Mouse (Mus musculus) testis, adult 2 months (tissue): ENCODE measurements around the gene Tspan31. TPM values are rescaled to one million over a fixed set of nuclear protein-coding genes. Genes with fewer than 3 reads are reported as not detected.
"Not testable (repeated sequence)": the region's sequence is repeated elsewhere in the genome, so short reads cannot be mapped to it uniquely, and the experiment has no call there.

Experiments
- H3K27ac ChIP-seq: fragments of 200-500 bp; 2 replicates; pipeline ENCODE4 v1.5.1; 2012; ENCODE audit warnings: low read depth, low read length; ENCODE audit not compliant: control insufficient read depth, insufficient read depth
- H3K27me3 ChIP-seq: fragments of 200-500 bp; 2 replicates; pipeline ENCODE4 v1.6.1; 2012; ENCODE audit warnings: mild to moderate bottlenecking, low read length, moderate library complexity; ENCODE audit not compliant: control insufficient read depth, insufficient read depth
- H3K36me3 ChIP-seq: fragments of 200-500 bp; 2 replicates; pipeline ENCODE4 v1.6.1; 2012; ENCODE audit warnings: mild to moderate bottlenecking, low read length; ENCODE audit not compliant: control insufficient read depth, insufficient read depth
- H3K4me1 ChIP-seq: fragments of 200-500 bp; 2 replicates; pipeline ENCODE4 v1.6.1; 2012; ENCODE audit warnings: low read length; ENCODE audit not compliant: control insufficient read depth, insufficient read depth
- H3K4me3 ChIP-seq: fragments of 200-500 bp; 2 replicates; pipeline ENCODE4 v1.5.1; 2012; ENCODE audit warnings: low read depth, mild to moderate bottlenecking, low read length, moderate library complexity, mixed read lengths; ENCODE audit not compliant: control insufficient read depth
- CTCF ChIP-seq: fragments of 200-500 bp; IDR thresholded peaks from 2 replicates; pipeline ENCODE4 v1.5.1; 2012; ENCODE audit warnings: low read depth, mild to moderate bottlenecking, inconsistent platforms, low read length, moderate library complexity; ENCODE audit not compliant: control insufficient read depth, insufficient read depth, insufficient replicate concordance
- POLR2A ChIP-seq: fragments of 200-500 bp; IDR thresholded peaks from 2 replicates; pipeline ENCODE4 v1.6.1; 2012; ENCODE audit warnings: low read depth, mild to moderate bottlenecking, inconsistent platforms, low read length, moderate library complexity; ENCODE audit not compliant: control insufficient read depth
- polyA plus RNA-seq: library from polyadenylated mRNA; depleted of rRNA; stranded (reverse); fragments of >200 nt; gene quantifications from 2 replicates; pipeline ENCODE4 v1.2.3, GENCODE M21; 2012

The Tspan31 gene
- polyA plus RNA-seq, 1 experiment = 16.3 TPM

DNA sequence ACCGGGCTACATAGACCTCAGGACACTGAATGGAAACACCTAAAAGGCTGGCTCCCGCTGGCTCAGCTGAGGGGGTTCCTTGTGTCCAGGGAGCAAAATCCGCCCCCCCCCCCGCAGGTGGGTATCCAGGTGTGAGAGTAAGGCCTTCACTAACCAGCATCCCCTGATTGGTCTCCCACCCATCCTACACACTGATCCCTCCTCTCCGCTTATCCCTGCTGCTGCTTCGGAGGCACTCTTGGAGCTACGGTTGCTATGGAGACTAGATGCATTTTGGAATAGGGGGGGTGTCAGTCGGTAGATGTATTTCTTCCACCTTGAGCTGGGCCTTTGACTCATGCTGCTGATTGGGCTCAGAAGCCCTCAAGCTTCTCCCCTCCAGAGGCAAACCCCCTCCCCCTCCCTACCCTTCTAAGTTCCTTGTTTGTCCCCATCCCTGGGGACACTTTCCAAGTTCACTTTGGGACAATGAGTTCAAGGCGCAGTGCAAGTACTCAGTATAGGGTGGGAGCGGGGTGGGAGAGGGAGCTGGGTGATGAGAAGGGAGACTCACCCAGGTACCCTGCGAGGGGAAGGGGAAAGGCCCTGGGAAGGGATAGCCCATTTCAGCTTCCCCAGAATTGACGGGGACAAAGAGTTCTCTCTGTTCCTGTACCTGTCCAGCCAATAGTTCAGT is 8.1 kb upstream of the Tspan31 start:
- Histone ChIP-seq H3K4me3 (no peak overlapping the region), H3K4me1 (peaks cover 26% of the 10 kb centered on the region), H3K27me3 (peaks cover 5% of the 10 kb centered on the region), H3K36me3 (no peaks in the 10 kb centered on the region), H3K27ac (no peak overlapping the region)
- TF ChIP-seq CTCF (no peak), POLR2A (no peak)

DNA sequence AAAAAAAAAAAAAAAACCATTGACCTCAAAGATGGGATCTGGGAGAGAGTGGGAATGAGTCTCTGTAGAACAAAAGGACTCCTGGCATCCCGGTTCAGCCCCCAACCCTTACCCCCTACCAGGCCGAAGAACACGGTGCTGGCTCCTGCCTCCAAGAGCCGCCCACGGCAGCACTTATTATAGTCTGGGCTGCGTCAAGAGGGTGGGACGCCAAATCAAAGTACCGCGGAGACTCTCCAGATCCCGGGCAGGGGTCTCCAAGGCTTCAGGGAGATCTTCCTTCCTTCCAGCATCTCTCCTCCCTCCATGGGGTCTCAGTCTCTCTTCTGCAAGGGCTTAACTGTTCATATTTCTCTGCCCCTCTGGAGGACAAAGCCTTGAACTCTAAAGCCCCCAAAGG is 7.5 kb upstream of the Tspan31 start:
- no peak for TF ChIP-seq POLR2A
- TF ChIP-seq CTCF = no peak
- H3K27ac ChIP-seq = no peak overlapping the region
- H3K4me1 ChIP-seq = peaks cover 26% of the 10 kb centered on the region
- H3K4me3 ChIP-seq = no peak overlapping the region
- H3K27me3 ChIP-seq = peaks cover 5% of the 10 kb centered on the region
- no peaks in the 10 kb centered on the region for H3K36me3 ChIP-seq

DNA sequence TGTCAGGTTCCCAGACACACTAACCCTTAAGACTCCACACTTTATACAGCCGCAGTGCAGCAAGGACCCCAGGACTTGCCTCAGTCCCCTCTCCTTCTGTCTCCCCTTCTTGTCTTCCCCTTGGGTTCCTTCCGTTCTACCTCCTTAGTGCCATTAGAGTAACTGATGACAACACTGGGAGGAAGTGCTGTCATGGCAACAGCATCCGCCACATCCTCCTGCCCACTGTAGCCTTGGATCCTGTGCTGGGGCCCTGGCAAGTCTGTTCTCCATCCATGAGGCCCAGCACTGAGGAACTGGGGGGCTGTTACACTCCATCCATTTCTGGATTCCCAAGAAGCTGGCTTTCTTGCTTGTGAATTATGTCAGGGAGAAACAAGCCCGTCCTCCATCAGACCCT is 6.0 kb upstream of the Tspan31 start:
- Histone ChIP-seq H3K27me3 (peaks cover 5% of the 10 kb centered on the region), H3K36me3 (no peaks in the 10 kb centered on the region), H3K27ac (no peak overlapping the region), H3K4me3 (no peak overlapping the region), H3K4me1 (peaks cover 20% of the 10 kb centered on the region)
- no peak for TF ChIP-seq CTCF
- no peak for TF ChIP-seq POLR2A

DNA sequence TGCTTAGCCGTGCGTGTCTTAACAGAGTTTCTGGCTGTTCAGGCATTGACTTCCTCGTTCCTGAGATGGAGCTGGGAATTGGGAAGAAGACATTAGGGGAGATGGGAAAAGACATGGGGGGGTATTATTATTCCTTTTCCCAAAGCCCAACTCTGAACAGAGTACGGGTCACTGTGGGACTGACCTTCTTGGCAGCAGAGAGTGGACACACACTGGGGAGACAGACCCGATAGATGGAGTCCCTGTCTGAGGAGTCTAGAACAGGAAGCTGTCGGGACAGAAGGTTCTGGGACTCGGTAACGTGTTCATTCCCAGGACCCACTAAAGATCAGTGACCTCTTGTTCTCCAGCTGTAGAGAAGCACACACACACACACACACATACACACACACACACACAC is 5.6 kb upstream of the Tspan31 start:
- Histone ChIP-seq H3K4me3 (no peak overlapping the region), H3K36me3 (no peaks in the 10 kb centered on the region), H3K27me3 (peaks cover 5% of the 10 kb centered on the region), H3K27ac (no peak overlapping the region; the same call in 1 of the 2 replicates), H3K4me1 (peaks cover 17% of the 10 kb centered on the region)
- TF ChIP-seq CTCF (no peak), POLR2A (no peak)

DNA sequence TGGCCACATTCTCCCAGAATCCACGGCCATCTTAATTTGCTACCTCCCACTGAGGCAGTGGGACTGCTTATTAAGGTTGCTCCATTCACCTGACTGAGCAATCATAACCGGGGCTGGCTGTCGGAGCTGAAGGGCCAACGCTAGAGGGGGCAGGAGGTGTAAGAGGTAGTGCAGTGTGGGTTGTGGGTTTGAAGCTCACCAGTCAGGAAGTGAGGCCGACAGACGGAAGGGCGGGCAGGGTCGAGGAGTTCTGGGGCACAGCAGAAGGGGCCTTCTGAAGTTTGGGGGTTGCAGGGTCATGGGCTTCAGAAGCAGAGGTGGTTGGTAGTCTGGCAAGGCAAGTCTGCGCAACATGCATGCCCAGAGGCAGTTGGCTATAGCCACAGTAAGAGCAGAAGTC is 5.0 kb upstream of the Tspan31 start, which contains the start of gene Agap2:
Agap2 (plus strand) TSS at position 205 of the 400 bp plus-strand sequence.
- TF ChIP-seq POLR2A = no peak
- TF ChIP-seq CTCF = no peak
- Histone ChIP-seq H3K4me1 (peaks cover 15% of the 10 kb centered on the region), H3K27ac (no peak within 1 kb of the TSS; the same call in 1 of the 2 replicates), H3K36me3 (no peaks in the 10 kb centered on the region), H3K4me3 (no peak within 1 kb of the TSS), H3K27me3 (peaks cover 4% of the 10 kb centered on the region)

DNA sequence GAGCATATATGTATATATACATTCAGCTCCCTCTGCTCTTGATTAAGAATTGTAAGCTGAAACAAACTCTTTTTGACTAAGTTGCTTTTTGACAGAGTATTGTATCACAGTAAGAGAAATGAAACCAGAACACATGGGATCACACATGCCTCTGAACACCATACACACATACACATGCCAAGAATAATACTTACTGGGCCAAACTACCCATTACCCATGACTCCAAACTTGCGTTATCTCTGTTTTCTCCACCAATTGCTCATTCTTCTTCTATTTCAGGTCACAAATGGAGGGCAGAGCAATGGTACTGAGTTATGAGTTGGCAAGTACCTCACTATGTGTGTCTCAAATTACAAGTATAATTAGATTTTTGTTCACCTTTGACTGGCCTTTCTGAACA is 3.9 kb upstream of the Tspan31 start:
- Histone ChIP-seq H3K27me3 (no peaks in the 10 kb centered on the region), H3K27ac (no peak overlapping the region), H3K4me3 (no peak overlapping the region), H3K4me1 (peaks cover 18% of the 10 kb centered on the region), H3K36me3 (no peaks in the 10 kb centered on the region)
- TF ChIP-seq POLR2A (no peak), CTCF (no peak)

DNA sequence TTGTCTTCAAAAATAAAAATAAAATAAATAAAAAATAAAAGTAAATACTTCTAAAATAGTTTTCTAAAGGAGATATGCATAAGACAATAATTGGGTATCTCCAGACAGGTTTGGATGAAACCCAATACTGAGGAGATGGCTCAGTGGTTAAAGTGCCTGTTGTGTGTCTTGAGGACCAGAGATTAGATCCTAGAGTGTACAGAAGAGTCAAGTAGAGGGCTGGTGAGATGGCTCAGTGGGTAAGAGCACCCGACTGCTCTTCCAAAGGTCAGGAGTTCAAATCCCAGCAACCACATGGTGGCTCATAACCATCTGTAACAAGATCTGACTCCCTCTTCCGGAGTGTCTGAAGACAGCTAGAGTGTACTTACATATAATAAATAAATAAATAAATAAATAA is 2.9 kb upstream of the Tspan31 start:
- not testable (repeated sequence) for H3K36me3 ChIP-seq, H3K4me3 ChIP-seq, H3K27ac ChIP-seq, H3K27me3 ChIP-seq
- peaks cover 18% of the 10 kb centered on the region for H3K4me1 ChIP-seq

DNA sequence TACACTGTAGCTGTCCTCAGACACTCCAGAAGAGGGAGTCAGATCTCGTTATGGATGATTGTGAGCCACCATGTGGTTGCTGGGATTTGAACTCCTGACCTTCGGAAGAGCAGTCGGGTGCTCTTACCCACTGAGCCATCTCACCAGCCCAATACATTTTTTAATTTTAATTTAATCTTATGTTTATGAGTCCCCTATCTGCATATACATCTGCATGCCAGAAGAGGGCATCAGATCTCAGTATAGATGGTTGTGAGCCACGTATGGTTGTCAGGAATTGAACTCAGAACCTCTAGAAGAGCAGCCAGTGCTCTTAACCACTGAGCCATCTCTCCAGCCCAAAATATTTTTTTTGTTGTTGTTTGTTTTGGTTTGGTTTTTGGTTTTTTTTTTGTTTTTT is 2.2 kb upstream of the Tspan31 start:
- H3K27me3 ChIP-seq = not testable (repeated sequence)

More for the DNA sequence above, 2.2 kb upstream of the Tspan31 start:
- H3K27ac ChIP-seq, H3K36me3 ChIP-seq, H3K4me3 ChIP-seq: not testable (repeated sequence)
- peaks cover 16% of the 10 kb centered on the region for H3K4me1 ChIP-seq
